ENCODE assay signal across 9 mouse cellular contexts in genomic region chr4:117884146-117884545, GRCm38 (mm10). TPM values are rescaled to one million over a fixed set of nuclear protein-coding genes. Genes with fewer than 3 reads are reported as not detected.
DNase-seq lines count a peak whose midpoint lies in the region; ATAC-seq and TF ChIP-seq lines count a peak whose summit lies in the region.
"Had no signal": no experiment of that assay in that cellular context is flagged by ENCODE, and none has a peak within 500 bp of the region (broad histone marks: within the 10 kb centered on the region; RNA-seq: fewer than 3 reads in every experiment).

No protein-coding gene starts in this region.

- TF ChIP-seq POLR2A in limb, embryonic 14.5 days (IDR thresholded peaks at IDR 0.05; ENCODE audit: borderline replicate concordance, extremely low read depth, insufficient read depth, insufficient read length) = no peak

- H3K4me2 ChIP-seq in lung, embryonic 14.5 days = peak overlapping the region; percentile 88; the same call in 1 of the 2 replicates
- H3K4me2 ChIP-seq in forebrain, embryonic 14.5 days (ENCODE audit: low read length) = peak overlapping the region; percentile 68
- peak overlapping the region; percentile 83 for H3K4me2 ChIP-seq in limb, embryonic 14.5 days (replicated peaks; ENCODE audit: low read depth, low read length, severe bottlenecking)
- peak overlapping the region; percentile 76 for H3K4me2 ChIP-seq in stomach, embryonic 14.5 days (replicated peaks; ENCODE audit: low read depth, low read length)

- H3K4me1 ChIP-seq in lung, embryonic 14.5 days (ENCODE audit: insufficient read depth) = peaks cover 8% of the 10 kb centered on the region
- peaks cover 22% of the 10 kb centered on the region for H3K4me1 ChIP-seq in forebrain, embryonic 14.5 days (ENCODE audit: control insufficient read depth, insufficient read depth, low read length)
- H3K4me1 ChIP-seq in limb, embryonic 14.5 days (ENCODE audit: control insufficient read depth, insufficient read depth, low read length) = peaks cover 14% of the 10 kb centered on the region
- H3K4me1 ChIP-seq in stomach, embryonic 14.5 days (ENCODE audit: control insufficient read depth, insufficient read depth, low read length) = peaks cover 15% of the 10 kb centered on the region

- no peak for TF ChIP-seq CTCF in lung, embryonic 14.5 days (IDR thresholded peaks at IDR 0.05; ENCODE audit: low read depth)

- no peak overlapping the region for H3K9ac ChIP-seq in lung, embryonic 14.5 days
- H3K9ac ChIP-seq in forebrain, embryonic 14.5 days (ENCODE audit: low read length) = no peak overlapping the region
- H3K9ac ChIP-seq in limb, embryonic 14.5 days (ENCODE audit: low read depth, low read length, severe bottlenecking) = 0 out of 2 replicates have a peak overlapping the region, but pooled peaks have one; percentile 9
- no peak overlapping the region for H3K9ac ChIP-seq in stomach, embryonic 14.5 days (replicated peaks; ENCODE audit: low read depth, low read length)

- ATAC-seq in lung, embryonic 14.5 days (ENCODE audit: insufficient read depth) = no peak
- no peak for ATAC-seq in forebrain, embryonic 14.5 days
- ATAC-seq in limb, embryonic 14.5 days (ENCODE audit: low FRiP score, low read depth) = no peak
- no peak for ATAC-seq in stomach, embryonic 14.5 days (ENCODE audit: insufficient number of reproducible peaks, insufficient read depth, low FRiP score, low read depth)

- H3K27me3 ChIP-seq in lung, embryonic 14.5 days (ENCODE audit: insufficient read depth, low read length) = no peaks in the 10 kb centered on the region
- H3K27me3 ChIP-seq in forebrain, embryonic 14.5 days (replicated peaks; ENCODE audit: control insufficient read depth, insufficient read depth, low read length) = no peaks in the 10 kb centered on the region
- no peaks in the 10 kb centered on the region for H3K27me3 ChIP-seq in limb, embryonic 14.5 days (ENCODE audit: control insufficient read depth, insufficient read depth, low read length)
- H3K27me3 ChIP-seq in stomach, embryonic 14.5 days (ENCODE audit: control insufficient read depth, insufficient read depth, low read length) = no peaks in the 10 kb centered on the region

- no peak for DNase-seq in lung, embryonic 14.5 days
- DNase-seq in lung, postnatal 4 days = no peak
- no peak for DNase-seq in forebrain, embryonic 14.5 days (ENCODE audit: low spot score)
- no peak for DNase-seq in limb, embryonic 14.5 days (ENCODE audit: low spot score)
- no peak for DNase-seq in thymus, postnatal 0 days (ENCODE audit: low spot score)
- DNase-seq in urinary bladder, postnatal 36 days (ENCODE audit: low spot score in 2 of 2) = no peak
- DNase-seq in frontal cortex, postnatal 14 days (ENCODE audit: low spot score in 2 of 2) = no peak
- DNase-seq: kidney, adult 8-10 months had no signal

- no peak overlapping the region for H3K27ac ChIP-seq in lung, embryonic 14.5 days (ENCODE audit: low read depth)
- H3K27ac ChIP-seq in forebrain, embryonic 14.5 days (ENCODE audit: low read depth, low read length) = no peak overlapping the region
- no peak overlapping the region for H3K27ac ChIP-seq in limb, embryonic 14.5 days (replicated peaks; ENCODE audit: low read depth, low read length)
- H3K27ac ChIP-seq in stomach, embryonic 14.5 days (ENCODE audit: low read length) = no peak overlapping the region

- H3K9me3 ChIP-seq in lung, embryonic 14.5 days (ENCODE audit: low read depth, low read length) = no peaks in the 10 kb centered on the region
- H3K9me3 ChIP-seq in forebrain, embryonic 14.5 days (replicated peaks; ENCODE audit: control insufficient read depth, low read length) = no peaks in the 10 kb centered on the region
- H3K9me3 ChIP-seq in limb, embryonic 14.5 days (ENCODE audit: control insufficient read depth, low read length) = no peaks in the 10 kb centered on the region
- H3K9me3 ChIP-seq in stomach, embryonic 14.5 days (ENCODE audit: control insufficient read depth, low read depth, low read length) = no peaks in the 10 kb centered on the region

- H3K4me3 ChIP-seq in lung, embryonic 14.5 days (ENCODE audit: low read depth, low read length) = peak overlapping the region; percentile 76; the same call in 1 of the 2 replicates
- 0 out of 2 replicates have a peak overlapping the region, but pooled peaks have one; percentile 76 for H3K4me3 ChIP-seq in forebrain, embryonic 14.5 days (ENCODE audit: low read depth, low read length)
- H3K4me3 ChIP-seq in limb, embryonic 14.5 days (replicated peaks; ENCODE audit: low read length) = peak overlapping the region; percentile 79
- peak overlapping the region; percentile 79; the same call in 1 of the 2 replicates for H3K4me3 ChIP-seq in stomach, embryonic 14.5 days (ENCODE audit: low read depth, low read length)

- 100% methylated on average over 1 of the region's 1 CpGs for WGBS in lung, embryonic 14.5 days
- 100% methylated on average over 1 of the region's 1 CpGs for WGBS in forebrain, embryonic 14.5 days
- 92% methylated on average over 1 of the region's 1 CpGs for WGBS in limb, embryonic 14.5 days
- 95% methylated on average over 1 of the region's 1 CpGs for WGBS in stomach, embryonic 14.5 days

- peaks cover 29% of the 10 kb centered on the region for H3K36me3 ChIP-seq in lung, embryonic 14.5 days (ENCODE audit: insufficient read depth)
- H3K36me3 ChIP-seq in forebrain, embryonic 14.5 days (ENCODE audit: control insufficient read depth, insufficient read depth, low read length) = peaks cover 36% of the 10 kb centered on the region
- H3K36me3 ChIP-seq in limb, embryonic 14.5 days (ENCODE audit: control insufficient read depth, insufficient read depth, low read length) = peaks cover 44% of the 10 kb centered on the region
- H3K36me3 ChIP-seq in stomach, embryonic 14.5 days (ENCODE audit: control insufficient read depth, insufficient read depth, low read length) = peaks cover 22% of the 10 kb centered on the region

RNA-seq across cellular contexts. Expression of gene B4galt2, which starts 0.9 kb away (rescaled TPM):
- polyA plus RNA-seq in lung, embryonic 14.5 days (2014; fragmentation: Nextera tagmentation; extraction: Ambion mirVana) = 27.6 and 31.8 TPM in 2 replicates
- polyA plus RNA-seq in forebrain, embryonic 14.5 days (2014; fragmentation: Nextera tagmentation; extraction: Ambion mirVana) = 49.1 and 50.6 TPM in 2 replicates
- 95.4 and 149 TPM in 2 replicates for polyA plus RNA-seq in limb, embryonic 14.5 days (2012; rRNA removed)
- polyA plus RNA-seq in limb, embryonic 14.5 days (2014; fragmentation: Nextera tagmentation; extraction: Ambion mirVana) = 43.4 and 48.8 TPM in 2 replicates
- 30.3 and 32.1 TPM in 2 replicates for polyA plus RNA-seq in stomach, embryonic 14.5 days (2014; fragmentation: Nextera tagmentation; extraction: Ambion mirVana)
- 1.3 and 1.7 TPM in 2 replicates for polyA plus RNA-seq in thymus, postnatal 0 days (2015; fragmentation: Nextera tagmentation; extraction: Ambion mirVana)

RNA-seq across cellular contexts. Expression of gene Atp6v0b, which starts 3.0 kb away (rescaled TPM):
- polyA plus RNA-seq in lung, embryonic 14.5 days (2014; fragmentation: Nextera tagmentation; extraction: Ambion mirVana) = 139 and 150 TPM in 2 replicates
- polyA plus RNA-seq in forebrain, embryonic 14.5 days (2014; fragmentation: Nextera tagmentation; extraction: Ambion mirVana) = 483 and 520 TPM in 2 replicates
- 262 and 310 TPM in 2 replicates for polyA plus RNA-seq in limb, embryonic 14.5 days (2012; rRNA removed)
- 216 and 224 TPM in 2 replicates for polyA plus RNA-seq in limb, embryonic 14.5 days (2014; fragmentation: Nextera tagmentation; extraction: Ambion mirVana)
- 186 and 200 TPM in 2 replicates for polyA plus RNA-seq in stomach, embryonic 14.5 days (2014; fragmentation: Nextera tagmentation; extraction: Ambion mirVana)
- polyA plus RNA-seq in thymus, postnatal 0 days (2015; fragmentation: Nextera tagmentation; extraction: Ambion mirVana) = 215 TPM in 2 replicates

RNA-seq across cellular contexts. Expression of gene Dph2, which starts 7.7 kb away (rescaled TPM):
- 21.4 and 21.7 TPM in 2 replicates for polyA plus RNA-seq in lung, embryonic 14.5 days (2014; fragmentation: Nextera tagmentation; extraction: Ambion mirVana)
- 26.8 and 31.9 TPM in 2 replicates for polyA plus RNA-seq in forebrain, embryonic 14.5 days (2014; fragmentation: Nextera tagmentation; extraction: Ambion mirVana)
- 18.4 and 23.2 TPM in 2 replicates for polyA plus RNA-seq in limb, embryonic 14.5 days (2012; rRNA removed)
- 17.0 and 18.7 TPM in 2 replicates for polyA plus RNA-seq in limb, embryonic 14.5 days (2014; fragmentation: Nextera tagmentation; extraction: Ambion mirVana)
- polyA plus RNA-seq in stomach, embryonic 14.5 days (2014; fragmentation: Nextera tagmentation; extraction: Ambion mirVana) = 19.2 and 19.9 TPM in 2 replicates
- 20.4 and 22.5 TPM in 2 replicates for polyA plus RNA-seq in thymus, postnatal 0 days (2015; fragmentation: Nextera tagmentation; extraction: Ambion mirVana)

RNA-seq across cellular contexts. Expression of gene Ccdc24, which starts 11.8 kb away (rescaled TPM):
- polyA plus RNA-seq in lung, embryonic 14.5 days (2014; fragmentation: Nextera tagmentation; extraction: Ambion mirVana) = 1.0 and 1.3 TPM in 2 replicates
- polyA plus RNA-seq in forebrain, embryonic 14.5 days (2014; fragmentation: Nextera tagmentation; extraction: Ambion mirVana) = 1.5 and 1.6 TPM in 2 replicates
- polyA plus RNA-seq in limb, embryonic 14.5 days (2012; rRNA removed) = 15.1 and 19.9 TPM in 2 replicates
- polyA plus RNA-seq in limb, embryonic 14.5 days (2014; fragmentation: Nextera tagmentation; extraction: Ambion mirVana) = 1.6 and 1.8 TPM in 2 replicates
- 2.0 and 2.4 TPM in 2 replicates for polyA plus RNA-seq in stomach, embryonic 14.5 days (2014; fragmentation: Nextera tagmentation; extraction: Ambion mirVana)
- polyA plus RNA-seq in thymus, postnatal 0 days (2015; fragmentation: Nextera tagmentation; extraction: Ambion mirVana) = 0.08 and 0.33 TPM in 2 replicates

RNA-seq across cellular contexts. Expression of gene Ipo13, which starts 30.7 kb away (rescaled TPM):
- polyA plus RNA-seq in lung, embryonic 14.5 days (2014; fragmentation: Nextera tagmentation; extraction: Ambion mirVana) = 39.2 and 44.2 TPM in 2 replicates
- 64.1 and 66.2 TPM in 2 replicates for polyA plus RNA-seq in forebrain, embryonic 14.5 days (2014; fragmentation: Nextera tagmentation; extraction: Ambion mirVana)
- 63.4 and 75.9 TPM in 2 replicates for polyA plus RNA-seq in limb, embryonic 14.5 days (2012; rRNA removed)
- polyA plus RNA-seq in limb, embryonic 14.5 days (2014; fragmentation: Nextera tagmentation; extraction: Ambion mirVana) = 38.8 and 40.4 TPM in 2 replicates
- 37.3 and 39.8 TPM in 2 replicates for polyA plus RNA-seq in stomach, embryonic 14.5 days (2014; fragmentation: Nextera tagmentation; extraction: Ambion mirVana)
- 22.0 and 25.4 TPM in 2 replicates for polyA plus RNA-seq in thymus, postnatal 0 days (2015; fragmentation: Nextera tagmentation; extraction: Ambion mirVana)

Comparison
In these comparisons a context has a peak if more than half of its experiments do, and no peak if none do; other contexts are left out.
1. RNA of gene B4galt2, which starts 0.9 kb away (polyA plus RNA-seq): 43.4 to 149 TPM in limb, embryonic 14.5 days, 49.1 to 50.6 TPM in forebrain, embryonic 14.5 days, 27.6 to 31.8 TPM in lung, embryonic 14.5 days and 30.3 to 32.1 TPM in stomach, embryonic 14.5 days; 1.3 to 1.7 TPM in thymus, postnatal 0 days; every median in the first group is over 10 times any median in the second.
2. Peak in every context shown above with its lines, with median percentiles within 50 percentile points of each other: H3K4me2 ChIP-seq and H3K4me3 ChIP-seq.